Mouse (Mus musculus): ENCODE results near the gene Cdk8. TPM values are rescaled to one million over a fixed set of nuclear protein-coding genes. Genes with fewer than 3 reads are reported as not detected.

Gene Cdk8
- total and polyA plus RNA-seq, 3 experiments, result 139 to 745 (median 154) TPM

GRCm38 (mm10) chr5:146234336-146234735 is 3.3 kb downstream of the Cdk8 start (continued):
- TF ChIP-seq MAZ (IDR thresholded peaks at IDR 0.05; ENCODE audit: low read depth, low read length), result no peak

GRCm38 (mm10) chr5:146238274-146238673 is 7.2 kb downstream of the Cdk8 start:
- Histone ChIP-seq H3K27ac (ENCODE audit: control insufficient read depth, low read depth, low read length) (no peak overlapping the region), H3K4me3 (ENCODE audit: control insufficient read depth in 1 of 2, insufficient read depth in 1 of 2, low read depth in 2 of 2, low read length in 2 of 2) (no peak overlapping the region), H3K9ac (ENCODE audit: control insufficient read depth, low read depth, low read length, poor library complexity, severe bottlenecking) (no peak overlapping the region), H3K9me3 (replicated peaks; ENCODE audit: insufficient read depth, low read length) (no peaks in the 10 kb centered on the region), H3K27me3 (ENCODE audit: control insufficient read depth in 1 of 2, insufficient read depth in 2 of 2, low read length in 2 of 2) (no peaks in the 10 kb centered on the region), H3K36me3 (ENCODE audit: control insufficient read depth in 1 of 2, insufficient read depth in 2 of 2, low read length in 2 of 2) (peaks cover 26 to 45% of the 10 kb centered on the region in 2 experiments), H3K79me2 (ENCODE audit: control insufficient read depth, insufficient read depth, low read length, poor library complexity) (peaks cover 92% of the 10 kb centered on the region), H3K4me1 (ENCODE audit: control insufficient read depth in 1 of 2, insufficient read depth in 2 of 2, low read length in 2 of 2) (peaks cover 14 to 18% of the 10 kb centered on the region in 2 experiments)
- TF ChIP-seq POLR2A (IDR thresholded peaks at IDR 0.05; ENCODE audit: control insufficient read depth in 1 of 2, insufficient read depth in 1 of 2, low read depth in 1 of 2, low read length in 2 of 2, poor library complexity in 1 of 2), result no peak
- TF ChIP-seq ETS1 (IDR thresholded peaks at IDR 0.05; ENCODE audit: low read depth, low read length), result no peak
- no peak for DNase-seq (ENCODE audit: low read depth, low spot score)

GRCm38 (mm10) chr5:146240771-146241170 is 9.7 kb downstream of the Cdk8 start:
- Histone ChIP-seq H3K9me3 (replicated peaks; ENCODE audit: insufficient read depth, low read length) (no peaks in the 10 kb centered on the region), H3K27me3 (ENCODE audit: control insufficient read depth in 1 of 2, insufficient read depth in 2 of 2, low read length in 2 of 2) (no peaks in the 10 kb centered on the region), H3K4me1 (ENCODE audit: control insufficient read depth in 1 of 2, insufficient read depth in 2 of 2, low read length in 2 of 2) (peaks cover 9 to 11% of the 10 kb centered on the region in 2 experiments), H3K27ac (ENCODE audit: control insufficient read depth, low read depth, low read length) (no peak overlapping the region), H3K79me2 (ENCODE audit: control insufficient read depth, insufficient read depth, low read length, poor library complexity) (peaks cover 89% of the 10 kb centered on the region), H3K4me3 (ENCODE audit: control insufficient read depth in 1 of 2, insufficient read depth in 1 of 2, low read depth in 2 of 2, low read length in 2 of 2) (no peak overlapping the region), H3K9ac (ENCODE audit: control insufficient read depth, low read depth, low read length, poor library complexity, severe bottlenecking) (no peak overlapping the region), H3K36me3 (ENCODE audit: control insufficient read depth in 1 of 2, insufficient read depth in 2 of 2, low read length in 2 of 2) (peaks cover 21 to 42% of the 10 kb centered on the region in 2 experiments)
- no peak for DNase-seq (ENCODE audit: low read depth, low spot score)
- no peak for TF ChIP-seq MAZ (IDR thresholded peaks at IDR 0.05; ENCODE audit: low read depth, low read length)
- TF ChIP-seq RAD21 (IDR thresholded peaks at IDR 0.05; ENCODE audit: low read depth, low read length), result no peak
- no peak for TF ChIP-seq SIN3A (IDR thresholded peaks at IDR 0.05; ENCODE audit: low read length)
- no peak for TF ChIP-seq GATA1 (IDR thresholded peaks at IDR 0.05; ENCODE audit: low read depth, low read length)
- no peak for TF ChIP-seq ZMIZ1 (IDR thresholded peaks at IDR 0.05; ENCODE audit: low read depth, low read length)
- no peak for TF ChIP-seq CHD2 (IDR thresholded peaks at IDR 0.05; ENCODE audit: low read length)
- TF ChIP-seq NRF1 (IDR thresholded peaks at IDR 0.05; ENCODE audit: insufficient read depth, low read depth, low read length, poor library complexity, severe bottlenecking), result no peak
- TF ChIP-seq ETS1 (IDR thresholded peaks at IDR 0.05; ENCODE audit: low read depth, low read length), result no peak
- TF ChIP-seq USF2 (IDR thresholded peaks at IDR 0.05; ENCODE audit: borderline replicate concordance in 1 of 2, insufficient read depth in 1 of 2, low read depth in 1 of 2, low read length in 2 of 2), result no peak
- TF ChIP-seq MEF2A (IDR thresholded peaks at IDR 0.05; ENCODE audit: extremely low read depth, insufficient replicate concordance, low read depth, low read length, poor library complexity, severe bottlenecking), result no peak
- TF ChIP-seq MYB (IDR thresholded peaks at IDR 0.05; ENCODE audit: low read depth, low read length), result no peak
- no peak for TF ChIP-seq SMC3 (IDR thresholded peaks at IDR 0.05; ENCODE audit: low read depth, low read length)
- TF ChIP-seq KAT2A (conservative IDR thresholded peaks at IDR 0.05; ENCODE audit: low read depth, low read length), result no peak
- no peak for TF ChIP-seq CTCF (IDR thresholded peaks at IDR 0.05 in 2 of 3, conservative IDR thresholded peaks at IDR 0.05 in 1 of 3; ENCODE audit: control insufficient read depth in 1 of 3, insufficient read depth in 1 of 3, low read depth in 2 of 3, low read length in 3 of 3, poor library complexity in 1 of 3, severe bottlenecking in 1 of 3)
- TF ChIP-seq BHLHE40 (IDR thresholded peaks at IDR 0.05; ENCODE audit: borderline replicate concordance, low read depth, low read length), result no peak
- TF ChIP-seq MAFK (IDR thresholded peaks at IDR 0.05; ENCODE audit: borderline replicate concordance, low read depth, low read length), result no peak
- no peak for TF ChIP-seq ELF1 (IDR thresholded peaks at IDR 0.05; ENCODE audit: low read depth, low read length)
- no peak for TF ChIP-seq TCF12 (IDR thresholded peaks at IDR 0.05; ENCODE audit: low read depth, low read length)

Measured in MEL (cell line).